Mouse (Mus musculus) embryonic facial prominence, embryonic 15.5 days (tissue): ENCODE data around the gene Znrf2. TPM values are rescaled to one million over a fixed set of nuclear protein-coding genes. Genes with fewer than 3 reads are reported as not detected.

ENCODE experiments used
- ATAC-seq: fragments of 200-750 bp; cut with Nextera tagmentation; 2 replicates; pipeline ENCODE4 v1.8.0; 2017; ENCODE audit warnings: low read depth, moderate TSS enrichment; ENCODE audit not compliant: insufficient number of reproducible peaks, low FRiP score, low TSS enrichment
- H3K27ac ChIP-seq: fragments of 300-500 bp; sonication (generic); replicated peaks from 2 replicates; pipeline ENCODE4 v1.5.1; 2015; ENCODE audit warnings: mild to moderate bottlenecking, inconsistent platforms
- H3K27me3 ChIP-seq: fragments of 300-500 bp; sonication (generic); 2 replicates; pipeline ENCODE4 v1.6.1; 2015; ENCODE audit warnings: inconsistent platforms
- H3K36me3 ChIP-seq: fragments of 300-500 bp; sonication (generic); 2 replicates; pipeline ENCODE4 v1.6.1; 2015; ENCODE audit warnings: mild to moderate bottlenecking, inconsistent platforms
- H3K4me1 ChIP-seq: fragments of 300-500 bp; sonication (generic); 2 replicates; pipeline ENCODE4 v1.6.1; 2015; ENCODE audit warnings: inconsistent platforms
- H3K4me2 ChIP-seq: fragments of 300-500 bp; sonication (generic); replicated peaks from 2 replicates; pipeline ENCODE4 v1.6.1; 2015; ENCODE audit warnings: mild to moderate bottlenecking, inconsistent platforms
- H3K4me3 ChIP-seq: fragments of 300-500 bp; sonication (generic); replicated peaks from 2 replicates; pipeline ENCODE4 v1.5.1; 2015; ENCODE audit warnings: mild to moderate bottlenecking, inconsistent platforms
- H3K9ac ChIP-seq: fragments of 300-500 bp; sonication (generic); 2 replicates; pipeline ENCODE4 v1.6.1; 2015; ENCODE audit warnings: inconsistent platforms
- H3K9me3 ChIP-seq: fragments of 300-500 bp; sonication (generic); replicated peaks from 2 replicates; pipeline ENCODE4 v1.6.1; 2016; ENCODE audit warnings: inconsistent platforms
- WGBS: fragments of 180-500 bp; shearing (Covaris S2); methylation state at CpG from one replicate; pipeline ENCODE4 v1.1.7; 2015; 5-methylcytosine and 5-hydroxymethylcytosine counted together
- polyA plus RNA-seq: library from polyadenylated mRNA; unstranded; fragments of >200 nt; fragmentation: Nextera tagmentation; extraction: Ambion mirVana; gene quantifications from 2 replicates; pipeline ENCODE4 v1.2.1, GENCODE M21; 2015

The Znrf2 gene
- polyA plus RNA-seq, 1 experiment from 2014 or later, result 3.9 TPM

- ATAC-seq, result no peak
- no peaks in the 10 kb centered on the region for H3K9me3 ChIP-seq
- no peaks in the 10 kb centered on the region for H3K27me3 ChIP-seq
- H3K4me3 ChIP-seq, result no peak overlapping the region
- H3K9ac ChIP-seq, result no peak overlapping the region
- no peaks in the 10 kb centered on the region for H3K36me3 ChIP-seq
- 84% methylated on average over 5 of the region's 5 CpGs for WGBS
- H3K4me1 ChIP-seq, result no peaks in the 10 kb centered on the region
- H3K27ac ChIP-seq, result no peak overlapping the region
- no peak overlapping the region for H3K4me2 ChIP-seq
Observed at GRCm38 (mm10) chr6:54786766-54787165, 29.9 kb upstream of the Znrf2 start.

GRCm38 (mm10) chr6:54788493-54788892 lies 28.2 kb upstream of the Znrf2 start:
- Histone ChIP-seq H3K9me3 (no peaks in the 10 kb centered on the region), H3K36me3 (no peaks in the 10 kb centered on the region), H3K4me3 (no peak overlapping the region), H3K4me1 (no peaks in the 10 kb centered on the region), H3K9ac (no peak overlapping the region), H3K27me3 (no peaks in the 10 kb centered on the region), H3K27ac (no peak overlapping the region), H3K4me2 (no peak overlapping the region)
- no peak for ATAC-seq
- WGBS, result 61% methylated on average over 6 of the region's 6 CpGs

- no peak overlapping the region for H3K4me3 ChIP-seq
- no peaks in the 10 kb centered on the region for H3K9me3 ChIP-seq
- 73% methylated on average over 4 of the region's 4 CpGs for WGBS
- no peak overlapping the region for H3K9ac ChIP-seq
- no peaks in the 10 kb centered on the region for H3K36me3 ChIP-seq
- H3K27ac ChIP-seq, result no peak overlapping the region
- no peak for ATAC-seq
- H3K4me2 ChIP-seq, result no peak overlapping the region
- H3K4me1 ChIP-seq, result no peaks in the 10 kb centered on the region
- no peaks in the 10 kb centered on the region for H3K27me3 ChIP-seq
Observed at GRCm38 (mm10) chr6:54789139-54789538, 27.6 kb upstream of the Znrf2 start.

GRCm38 (mm10) chr6:54790071-54790470 lies 26.6 kb upstream of the Znrf2 start:
- no peaks in the 10 kb centered on the region for H3K36me3 ChIP-seq
- H3K9ac ChIP-seq, result no peak overlapping the region
- H3K9me3 ChIP-seq, result no peaks in the 10 kb centered on the region
- H3K27ac ChIP-seq, result no peak overlapping the region
- 85% methylated on average over 4 of the region's 4 CpGs for WGBS
- no peak for ATAC-seq
- no peak overlapping the region for H3K4me2 ChIP-seq
- no peaks in the 10 kb centered on the region for H3K27me3 ChIP-seq
- H3K4me3 ChIP-seq, result no peak overlapping the region
- H3K4me1 ChIP-seq, result no peaks in the 10 kb centered on the region

GRCm38 (mm10) chr6:54793853-54794252 lies 22.9 kb upstream of the Znrf2 start:
- H3K4me1 ChIP-seq, result no peaks in the 10 kb centered on the region
- H3K4me2 ChIP-seq, result no peak overlapping the region
- H3K36me3 ChIP-seq, result no peaks in the 10 kb centered on the region
- no peak overlapping the region for H3K27ac ChIP-seq
- H3K27me3 ChIP-seq, result no peaks in the 10 kb centered on the region
- ATAC-seq, result no peak
- no peak overlapping the region for H3K9ac ChIP-seq
- WGBS, result 75% methylated on average over 3 of the region's 3 CpGs
- H3K4me3 ChIP-seq, result no peak overlapping the region
- H3K9me3 ChIP-seq, result no peaks in the 10 kb centered on the region

GRCm38 (mm10) chr6:54794372-54794771 lies 22.3 kb upstream of the Znrf2 start:
- no peaks in the 10 kb centered on the region for H3K9me3 ChIP-seq
- no peak overlapping the region for H3K27ac ChIP-seq
- H3K9ac ChIP-seq, result no peak overlapping the region
- no peak overlapping the region for H3K4me2 ChIP-seq
- no peak overlapping the region for H3K4me3 ChIP-seq
- H3K36me3 ChIP-seq, result no peaks in the 10 kb centered on the region
- ATAC-seq, result no peak
- WGBS, result 66% methylated on average over 2 of the region's 2 CpGs
- H3K4me1 ChIP-seq, result no peaks in the 10 kb centered on the region
- H3K27me3 ChIP-seq, result no peaks in the 10 kb centered on the region

GRCm38 (mm10) chr6:54794991-54795390 lies 21.7 kb upstream of the Znrf2 start:
- 71% methylated on average over 5 of the region's 5 CpGs for WGBS
- no peak for ATAC-seq

GRCm38 (mm10) chr6:54795971-54796370 lies 20.7 kb upstream of the Znrf2 start:
- Histone ChIP-seq H3K27ac (no peak overlapping the region), H3K4me3 (no peak overlapping the region), H3K4me2 (no peak overlapping the region), H3K9me3 (no peaks in the 10 kb centered on the region), H3K9ac (no peak overlapping the region), H3K27me3 (no peaks in the 10 kb centered on the region), H3K4me1 (no peaks in the 10 kb centered on the region), H3K36me3 (no peaks in the 10 kb centered on the region)
- ATAC-seq, result no peak
- WGBS, result 69% methylated on average over 5 of the region's 5 CpGs

More at GRCm38 (mm10) chr6:54794991-54795390, 21.7 kb upstream of the Znrf2 start:
- Histone ChIP-seq H3K27ac (no peak overlapping the region), H3K4me1 (no peaks in the 10 kb centered on the region), H3K27me3 (no peaks in the 10 kb centered on the region), H3K9ac (no peak overlapping the region), H3K36me3 (no peaks in the 10 kb centered on the region), H3K9me3 (no peaks in the 10 kb centered on the region), H3K4me3 (no peak overlapping the region), H3K4me2 (no peak overlapping the region)

GRCm38 (mm10) chr6:54802348-54802747 lies 14.4 kb upstream of the Znrf2 start:
- H3K9ac ChIP-seq, result no peak overlapping the region
- no peaks in the 10 kb centered on the region for H3K27me3 ChIP-seq
- H3K9me3 ChIP-seq, result no peaks in the 10 kb centered on the region
- ATAC-seq, result no peak
- H3K4me2 ChIP-seq, result no peak overlapping the region
- no peaks in the 10 kb centered on the region for H3K36me3 ChIP-seq
- no peak overlapping the region for H3K27ac ChIP-seq
- peaks cover 3% of the 10 kb centered on the region; the same call in 1 of the 2 replicates for H3K4me1 ChIP-seq
- no peak overlapping the region for H3K4me3 ChIP-seq
- WGBS, result 45% methylated on average over 8 of the region's 8 CpGs

- Histone ChIP-seq H3K27ac (no peak overlapping the region), H3K36me3 (no peaks in the 10 kb centered on the region), H3K9ac (no peak overlapping the region), H3K9me3 (no peaks in the 10 kb centered on the region), H3K27me3 (no peaks in the 10 kb centered on the region), H3K4me1 (peaks cover 3% of the 10 kb centered on the region; the same call in 1 of the 2 replicates), H3K4me3 (no peak overlapping the region), H3K4me2 (no peak overlapping the region)
- ATAC-seq, result no peak
- 40% methylated on average over 18 of the region's 18 CpGs for WGBS
Observed at GRCm38 (mm10) chr6:54804066-54804864, 12.5 kb upstream of the Znrf2 start.

- H3K9ac ChIP-seq, result no peak overlapping the region
- no peak overlapping the region for H3K4me3 ChIP-seq
- H3K27ac ChIP-seq, result no peak overlapping the region
- H3K4me1 ChIP-seq, result peaks cover 3% of the 10 kb centered on the region; the same call in 1 of the 2 replicates
- no peaks in the 10 kb centered on the region for H3K36me3 ChIP-seq
- WGBS, result 91% methylated on average over 5 of the region's 5 CpGs
- no peaks in the 10 kb centered on the region for H3K9me3 ChIP-seq
- H3K27me3 ChIP-seq, result no peaks in the 10 kb centered on the region
- no peak overlapping the region for H3K4me2 ChIP-seq
- no peak for ATAC-seq
Observed at GRCm38 (mm10) chr6:54805779-54806178, 10.9 kb upstream of the Znrf2 start.
